Mouse (Mus musculus): Measurements from ENCODE around the gene Tmem202.

Gene Tmem202

DNA sequence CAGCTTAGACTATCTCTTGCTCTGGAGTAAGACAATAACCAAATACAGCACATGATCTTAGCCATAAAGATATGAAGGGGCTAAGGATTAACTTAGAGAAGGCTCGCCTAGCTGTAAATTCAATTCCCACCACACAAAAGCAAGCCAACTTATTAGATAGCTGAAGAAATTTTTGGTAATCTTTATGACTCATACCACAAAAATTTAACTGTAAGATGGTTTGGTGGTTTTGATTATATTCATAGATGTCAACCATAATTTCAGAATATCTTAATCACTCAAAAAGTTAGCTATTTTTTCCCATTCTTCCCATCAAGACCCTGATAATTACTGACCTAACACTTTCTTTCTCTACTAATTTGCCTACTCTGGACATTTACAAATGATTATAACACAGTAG lies 70.2 kb downstream of the Tmem202 start:
- no peak for ATAC-seq (ENCODE audit: insufficient number of reproducible peaks, low FRiP score, low TSS enrichment)
